Mouse (Mus musculus): ENCODE data around the gene 2900026A02Rik. TPM values are rescaled to one million over a fixed set of nuclear protein-coding genes. Genes with fewer than 3 reads are reported as not detected.

Gene 2900026A02Rik
- total and polyA plus RNA-seq, 3 experiments: 0.05 TPM; not detected in 2

DNA sequence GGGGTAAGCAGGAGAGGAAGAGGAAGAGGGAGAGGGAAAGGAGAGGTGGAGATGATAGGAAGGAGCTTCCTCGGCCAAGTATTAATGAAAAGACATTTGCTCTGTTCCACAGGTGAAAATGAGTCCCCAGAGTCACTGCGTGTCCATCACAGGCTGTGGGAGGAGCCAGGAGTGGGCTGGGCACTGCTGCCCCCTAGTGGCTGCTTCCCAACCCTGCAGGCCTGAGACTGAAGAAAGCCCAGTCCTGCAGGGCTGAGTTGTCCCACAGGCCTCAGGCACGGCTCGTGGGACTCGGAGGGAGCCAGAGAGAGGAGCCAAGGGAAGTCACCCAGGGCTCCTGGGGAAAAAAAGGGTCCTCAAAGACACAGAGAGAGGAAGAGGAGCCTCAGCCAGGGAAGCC is 47.7 kb downstream of the 2900026A02Rik start:
- ATAC-seq (ENCODE audit: extremely low read depth, insufficient number of reproducible peaks, low FRiP score, poor library complexity, severe bottlenecking) (no peak), DNase-seq (ENCODE audit: low spot score) (no peak)
- Histone ChIP-seq H3K4me3 (ENCODE audit: low read depth, low read length) (no peak overlapping the region), H3K27me3 (ENCODE audit: insufficient read depth, low read length) (no peaks in the 10 kb centered on the region; the same call in 1 of the 2 replicates), H3K9me3 (replicated peaks) (peaks cover 92% of the 10 kb centered on the region), H3K36me3 (replicated peaks) (no peaks in the 10 kb centered on the region), H3K4me1 (ENCODE audit: insufficient read depth, low read depth, low read length) (no peaks in the 10 kb centered on the region)
- no peak for TF ChIP-seq CTCF (IDR thresholded peaks at IDR 0.05; ENCODE audit: low read depth, low read length)
- TF ChIP-seq GATA2 (IDR thresholded peaks at IDR 0.05; ENCODE audit: borderline replicate concordance, low read depth, low read length): no peak
- no peak for TF ChIP-seq GATA1 (IDR thresholded peaks at IDR 0.05; ENCODE audit: borderline replicate concordance, low read length)
- TF ChIP-seq TAL1 (conservative IDR thresholded peaks at IDR 0.05; ENCODE audit: low read depth, low read length): no peak
- TF ChIP-seq POLR2AphosphoS5 (IDR thresholded peaks at IDR 0.05; ENCODE audit: insufficient replicate concordance, low read depth, low read length): no peak

DNA sequence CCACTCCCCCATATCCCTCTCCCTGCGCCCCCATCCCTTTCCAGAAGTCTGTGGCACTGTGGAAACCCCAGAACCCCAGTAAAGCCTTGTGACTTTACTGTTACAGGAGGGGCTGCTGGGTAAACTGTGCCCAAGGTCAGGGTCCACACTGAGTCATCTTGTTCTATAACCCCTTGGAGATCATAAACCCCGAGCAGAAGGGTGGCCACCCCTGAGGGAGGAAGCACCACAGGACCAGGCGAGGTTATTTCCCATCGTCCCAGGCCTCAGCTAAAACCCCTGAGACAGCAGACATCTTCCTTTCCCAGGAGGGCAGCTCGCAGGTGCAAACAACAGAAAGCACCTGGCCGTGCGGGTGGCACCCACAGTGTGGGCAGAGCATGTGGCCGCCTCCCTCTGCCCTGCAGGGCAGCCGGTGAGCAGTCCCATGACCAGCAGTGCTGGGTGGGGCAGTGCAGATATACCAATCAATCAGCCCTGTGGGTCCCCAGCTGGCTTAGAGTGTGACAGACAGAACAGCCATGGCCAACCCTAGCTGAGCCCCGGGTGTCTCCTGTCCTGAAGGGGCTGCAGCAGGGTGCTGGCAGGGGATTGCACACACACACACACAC is 49.0 kb downstream of the 2900026A02Rik start:
- no peak overlapping the region; the same call in 1 of the 2 replicates for H3K4me3 ChIP-seq (ENCODE audit: low read depth, low read length)
- no peaks in the 10 kb centered on the region for H3K4me1 ChIP-seq (ENCODE audit: insufficient read depth, low read depth, low read length)
- H3K9me3 ChIP-seq (replicated peaks): peaks cover 91% of the 10 kb centered on the region
- H3K27me3 ChIP-seq (ENCODE audit: insufficient read depth, low read length): no peaks in the 10 kb centered on the region; the same call in 1 of the 2 replicates
- no peak for TF ChIP-seq POLR2AphosphoS5 (IDR thresholded peaks at IDR 0.05; ENCODE audit: insufficient replicate concordance, low read depth, low read length)
- no peak for ATAC-seq (ENCODE audit: extremely low read depth, insufficient number of reproducible peaks, low FRiP score, poor library complexity, severe bottlenecking)
- H3K36me3 ChIP-seq (replicated peaks): no peaks in the 10 kb centered on the region
- DNase-seq (ENCODE audit: low spot score): no peak

DNA sequence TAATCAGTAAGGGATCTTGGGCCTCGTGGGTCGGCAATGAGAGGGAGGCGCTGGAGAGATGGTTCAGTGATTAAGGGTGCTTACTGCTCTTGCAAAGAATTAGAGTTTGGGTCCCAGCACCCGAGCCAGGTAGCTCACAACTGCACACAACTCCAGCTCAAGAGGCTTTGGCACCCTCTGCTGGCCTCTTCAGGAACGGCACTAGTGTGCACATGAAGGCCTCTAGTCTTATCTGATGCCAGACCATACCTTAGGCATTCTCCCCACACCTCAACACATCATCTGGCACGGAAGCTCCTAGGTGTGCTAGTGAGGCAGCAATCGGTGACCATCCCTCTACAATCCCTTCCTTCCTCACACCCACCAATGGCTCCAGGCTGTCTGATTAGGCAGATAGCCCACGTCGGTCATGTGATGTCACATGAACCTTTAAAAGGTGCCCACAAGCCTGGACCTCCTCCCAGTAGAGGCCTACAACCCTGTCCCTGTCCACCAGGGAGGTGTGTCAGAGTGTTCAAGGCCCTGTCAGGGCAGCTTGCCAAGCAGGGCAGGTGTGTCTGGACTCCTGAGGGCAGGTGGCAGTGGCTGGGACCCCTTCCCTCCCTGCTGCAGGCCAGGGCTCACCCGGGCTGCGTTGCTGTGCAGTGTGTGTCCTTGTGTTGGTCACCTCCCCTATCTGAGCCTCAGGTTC is 50.8 kb downstream of the 2900026A02Rik start:
- ATAC-seq (ENCODE audit: extremely low read depth, insufficient number of reproducible peaks, low FRiP score, poor library complexity, severe bottlenecking): no peak
- H3K27me3 ChIP-seq (ENCODE audit: insufficient read depth, low read length): no peaks in the 10 kb centered on the region; the same call in 1 of the 2 replicates
- TF ChIP-seq GATA2 (IDR thresholded peaks at IDR 0.05; ENCODE audit: borderline replicate concordance, low read depth, low read length): no peak
- TF ChIP-seq TAL1 (conservative IDR thresholded peaks at IDR 0.05; ENCODE audit: low read depth, low read length): no peak
- TF ChIP-seq POLR2AphosphoS5 (IDR thresholded peaks at IDR 0.05; ENCODE audit: insufficient replicate concordance, low read depth, low read length): no peak
- no peak for TF ChIP-seq GATA1 (IDR thresholded peaks at IDR 0.05; ENCODE audit: borderline replicate concordance, low read length)
- no peak for TF ChIP-seq CTCF (IDR thresholded peaks at IDR 0.05; ENCODE audit: low read depth, low read length)

DNA sequence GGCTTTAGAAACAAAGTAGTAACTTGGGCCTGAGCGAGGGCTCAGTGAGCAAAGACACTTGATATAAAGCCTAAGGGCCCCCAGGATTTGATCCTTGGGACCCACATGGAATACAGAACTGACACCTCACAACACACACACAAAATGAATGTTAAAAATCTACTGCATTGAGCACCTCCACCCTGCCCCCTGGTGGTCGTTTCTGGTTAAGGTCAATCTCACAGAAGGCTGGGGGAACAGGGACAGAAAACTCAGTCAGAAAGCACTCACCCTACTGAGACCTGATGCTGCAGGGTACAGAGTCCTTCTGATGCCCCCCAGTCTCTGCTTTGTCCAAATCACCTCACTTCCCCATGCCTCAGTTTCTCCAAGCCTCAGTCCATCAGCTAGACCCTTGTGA is 53.3 kb downstream of the 2900026A02Rik start:
- no peaks in the 10 kb centered on the region; the same call in 1 of the 2 replicates for H3K27me3 ChIP-seq (ENCODE audit: insufficient read depth, low read length)
- peaks cover 90% of the 10 kb centered on the region for H3K9me3 ChIP-seq (replicated peaks)
- no peak for ATAC-seq (ENCODE audit: extremely low read depth, insufficient number of reproducible peaks, low FRiP score, poor library complexity, severe bottlenecking)
- no peaks in the 10 kb centered on the region for H3K36me3 ChIP-seq (replicated peaks)
- H3K4me1 ChIP-seq (ENCODE audit: insufficient read depth, low read depth, low read length): no peaks in the 10 kb centered on the region
- no peak for DNase-seq (ENCODE audit: low spot score)
- TF ChIP-seq GATA2 (IDR thresholded peaks at IDR 0.05; ENCODE audit: borderline replicate concordance, low read depth, low read length) (no peak), CTCF (IDR thresholded peaks at IDR 0.05; ENCODE audit: low read depth, low read length) (no peak), TAL1 (conservative IDR thresholded peaks at IDR 0.05; ENCODE audit: low read depth, low read length) (no peak), POLR2AphosphoS5 (IDR thresholded peaks at IDR 0.05; ENCODE audit: insufficient replicate concordance, low read depth, low read length) (no peak), GATA1 (IDR thresholded peaks at IDR 0.05; ENCODE audit: borderline replicate concordance, low read length) (no peak)
- H3K4me3 ChIP-seq (ENCODE audit: low read depth, low read length): no peak overlapping the region

More for the DNA sequence above, 50.8 kb downstream of the 2900026A02Rik start:
- Histone ChIP-seq H3K4me1 (ENCODE audit: insufficient read depth, low read depth, low read length) (no peaks in the 10 kb centered on the region), H3K4me3 (ENCODE audit: low read depth, low read length) (no peak overlapping the region; the same call in 1 of the 2 replicates), H3K9me3 (replicated peaks) (peaks cover 91% of the 10 kb centered on the region), H3K36me3 (replicated peaks) (no peaks in the 10 kb centered on the region)
- DNase-seq (ENCODE audit: low spot score): no peak

DNA sequence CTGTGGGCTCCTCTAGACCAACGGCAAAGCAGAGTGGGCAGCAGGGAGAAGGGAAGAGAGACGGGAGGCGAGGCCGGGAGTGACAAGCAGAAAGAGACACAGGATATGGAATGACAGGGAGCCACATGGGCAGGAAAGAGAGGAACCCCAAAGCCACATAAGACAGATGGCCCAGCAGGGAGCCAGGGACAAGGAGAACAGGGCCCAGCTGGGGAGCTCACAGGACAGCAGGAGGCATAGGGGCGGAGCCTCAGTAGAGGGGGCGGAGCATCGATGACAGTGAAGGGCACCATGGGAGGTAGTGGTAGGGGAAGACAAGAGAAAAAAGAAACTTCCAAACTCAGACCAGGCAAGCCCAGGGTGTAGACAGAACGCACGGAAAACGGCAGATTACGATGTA is 55.6 kb downstream of the 2900026A02Rik start:
- Histone ChIP-seq H3K4me1 (ENCODE audit: insufficient read depth, low read depth, low read length) (no peaks in the 10 kb centered on the region), H3K4me3 (ENCODE audit: low read depth, low read length) (no peak overlapping the region; the same call in 1 of the 2 replicates), H3K9me3 (replicated peaks) (peaks cover 90% of the 10 kb centered on the region), H3K36me3 (replicated peaks) (no peaks in the 10 kb centered on the region), H3K27me3 (ENCODE audit: insufficient read depth, low read length) (no peaks in the 10 kb centered on the region; the same call in 1 of the 2 replicates)
- TF ChIP-seq CTCF (IDR thresholded peaks at IDR 0.05; ENCODE audit: low read depth, low read length) (no peak), POLR2AphosphoS5 (IDR thresholded peaks at IDR 0.05; ENCODE audit: insufficient replicate concordance, low read depth, low read length) (no peak), GATA2 (IDR thresholded peaks at IDR 0.05; ENCODE audit: borderline replicate concordance, low read depth, low read length) (no peak), GATA1 (IDR thresholded peaks at IDR 0.05; ENCODE audit: borderline replicate concordance, low read length) (no peak), TAL1 (conservative IDR thresholded peaks at IDR 0.05; ENCODE audit: low read depth, low read length) (no peak)
- ATAC-seq (ENCODE audit: extremely low read depth, insufficient number of reproducible peaks, low FRiP score, poor library complexity, severe bottlenecking): no peak
- DNase-seq (ENCODE audit: low spot score): no peak

DNA sequence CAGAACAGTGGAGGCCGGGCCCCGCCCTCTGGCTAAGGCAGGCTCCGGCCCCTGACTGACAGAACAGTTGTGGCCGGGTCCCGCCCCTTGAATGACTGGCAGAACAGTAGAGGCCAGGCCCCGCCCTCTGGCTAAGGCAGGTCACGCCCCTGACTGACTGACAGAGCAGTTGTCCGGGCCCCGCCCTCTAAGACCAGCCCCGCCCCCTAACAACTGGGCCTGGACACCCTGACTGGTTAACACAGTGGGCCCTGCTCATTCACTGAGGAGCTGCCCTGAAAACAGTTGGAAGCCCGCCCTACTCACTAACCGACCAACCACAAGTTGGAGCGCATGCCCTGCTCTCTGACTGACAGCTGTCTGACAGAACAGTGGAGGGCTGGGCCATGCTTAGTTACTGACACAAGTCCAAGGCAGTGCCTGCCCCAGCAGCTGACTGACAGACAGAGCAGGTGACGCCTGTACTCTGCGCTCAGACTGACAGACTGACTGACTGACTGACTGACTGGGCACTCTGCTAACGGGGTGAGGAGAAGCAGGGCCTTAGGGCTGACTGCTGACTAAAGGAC is 56.1 kb downstream of the 2900026A02Rik start:
- no peak for DNase-seq (ENCODE audit: low spot score)
- Histone ChIP-seq H3K9me3 (replicated peaks) (peaks cover 90% of the 10 kb centered on the region), H3K4me1 (ENCODE audit: insufficient read depth, low read depth, low read length) (no peaks in the 10 kb centered on the region), H3K27me3 (ENCODE audit: insufficient read depth, low read length) (no peaks in the 10 kb centered on the region; the same call in 1 of the 2 replicates), H3K36me3 (replicated peaks) (no peaks in the 10 kb centered on the region), H3K4me3 (ENCODE audit: low read depth, low read length) (no peak overlapping the region)
- ATAC-seq (ENCODE audit: extremely low read depth, insufficient number of reproducible peaks, low FRiP score, poor library complexity, severe bottlenecking): no peak
- no peak for TF ChIP-seq CTCF (IDR thresholded peaks at IDR 0.05; ENCODE audit: low read depth, low read length)
- no peak for TF ChIP-seq GATA2 (IDR thresholded peaks at IDR 0.05; ENCODE audit: borderline replicate concordance, low read depth, low read length)
